Mouse (Mus musculus): Measurements from ENCODE around the gene Sstr5. TPM values are rescaled to one million over a fixed set of nuclear protein-coding genes. Genes with fewer than 3 reads are reported as not detected.

Gene Sstr5
- polyA plus RNA-seq, 1 experiment: not detected

DNA sequence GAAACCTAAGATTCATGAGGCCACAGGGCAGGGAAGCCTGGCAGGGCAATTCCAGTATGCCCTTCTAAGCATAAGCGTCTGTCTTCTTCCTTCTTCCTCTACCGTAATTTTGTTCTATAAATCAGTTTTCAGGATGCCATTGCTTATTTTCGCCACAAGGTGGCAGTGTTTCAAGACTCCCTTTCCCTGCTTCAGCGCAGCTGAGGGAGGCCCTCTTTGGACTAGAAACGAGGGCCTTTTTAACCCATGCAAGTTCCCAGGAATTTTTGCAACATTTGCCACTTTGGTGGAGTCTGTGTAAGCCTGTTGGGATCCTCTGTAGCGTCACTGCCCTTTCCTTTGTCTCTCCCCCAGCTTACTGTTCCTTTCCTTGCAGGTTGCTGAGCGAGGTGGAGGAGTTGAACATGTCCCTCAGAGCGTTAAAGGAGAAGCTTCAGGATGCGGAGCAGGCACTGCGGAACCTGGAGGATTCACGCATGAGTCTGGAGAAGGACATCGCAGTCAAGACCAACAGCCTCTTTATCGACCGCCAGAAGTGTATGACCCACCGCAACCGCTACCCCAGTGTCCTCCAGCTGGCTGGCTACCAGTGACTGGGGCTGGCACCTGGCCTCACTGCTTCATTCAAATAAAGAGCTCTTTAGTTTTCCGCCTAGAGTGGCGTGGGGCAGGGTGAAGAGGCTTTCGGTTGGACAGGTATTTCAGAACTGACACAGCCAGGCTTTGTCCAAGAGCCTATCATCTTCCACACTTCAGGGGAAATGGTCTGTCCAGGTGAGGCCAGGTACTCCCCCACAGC is 20.9 kb downstream of the Sstr5 start:
- peaks cover 67% of the 10 kb centered on the region for H3K27me3 ChIP-seq (ENCODE audit: control insufficient read depth, insufficient read depth, insufficient read length)
- H3K79me2 ChIP-seq (ENCODE audit: control insufficient read depth, insufficient read depth): no peaks in the 10 kb centered on the region
- no peak overlapping the region for H3ac ChIP-seq (ENCODE audit: control insufficient read depth, insufficient read length)
- no peak for TF ChIP-seq POLR2A (IDR thresholded peaks at IDR 0.05; ENCODE audit: insufficient read length, low read depth)
- no peak for TF ChIP-seq POLR2AphosphoS2 (IDR thresholded peaks at IDR 0.05; ENCODE audit: insufficient read length, low read depth)
- no peak for TF ChIP-seq SRF (IDR thresholded peaks at IDR 0.05; ENCODE audit: control insufficient read depth, insufficient read length, low read depth)
- no peaks in the 10 kb centered on the region for H3K36me3 ChIP-seq (ENCODE audit: control insufficient read depth, insufficient read depth)
- no peak overlapping the region for H3K4me2 ChIP-seq (ENCODE audit: low read depth)
- no peak overlapping the region for H3K4me3 ChIP-seq

DNA sequence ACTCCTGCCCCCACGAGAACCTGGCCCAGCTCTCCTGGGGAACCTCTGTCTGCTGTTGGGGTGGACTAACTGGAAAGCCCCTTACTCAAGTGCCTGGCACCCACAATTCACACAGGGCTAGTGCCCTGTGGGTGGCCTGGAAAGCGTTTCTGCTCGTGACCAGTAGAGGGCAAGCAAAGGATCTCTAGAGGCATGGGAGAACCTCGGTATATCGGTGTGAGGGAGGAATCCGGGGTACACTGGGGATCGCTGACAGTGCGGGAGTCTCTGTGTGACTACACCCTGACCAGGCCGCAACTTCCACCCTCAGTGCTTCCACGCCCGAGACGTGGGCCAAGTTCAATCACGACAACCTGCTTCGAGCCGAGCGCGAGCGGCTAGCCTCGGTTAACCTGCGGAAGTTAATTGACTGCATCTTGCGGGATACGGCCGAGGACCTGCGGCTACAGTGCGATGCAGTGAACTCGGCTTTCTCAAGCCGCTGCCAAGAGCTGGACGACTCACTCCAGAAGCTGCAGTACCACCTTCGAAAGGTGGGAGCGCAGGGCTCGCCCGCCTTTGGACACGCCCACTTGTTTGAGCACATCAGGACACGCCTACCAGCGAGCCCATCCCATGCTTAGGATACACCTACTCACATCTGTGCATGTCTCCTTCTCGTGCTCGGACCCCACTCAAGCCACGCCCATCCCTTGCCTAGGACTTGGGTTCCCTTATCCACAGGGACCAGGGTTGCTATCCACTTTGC is 22.6 kb downstream of the Sstr5 start:
- no peak overlapping the region for H3K4me3 ChIP-seq

DNA sequence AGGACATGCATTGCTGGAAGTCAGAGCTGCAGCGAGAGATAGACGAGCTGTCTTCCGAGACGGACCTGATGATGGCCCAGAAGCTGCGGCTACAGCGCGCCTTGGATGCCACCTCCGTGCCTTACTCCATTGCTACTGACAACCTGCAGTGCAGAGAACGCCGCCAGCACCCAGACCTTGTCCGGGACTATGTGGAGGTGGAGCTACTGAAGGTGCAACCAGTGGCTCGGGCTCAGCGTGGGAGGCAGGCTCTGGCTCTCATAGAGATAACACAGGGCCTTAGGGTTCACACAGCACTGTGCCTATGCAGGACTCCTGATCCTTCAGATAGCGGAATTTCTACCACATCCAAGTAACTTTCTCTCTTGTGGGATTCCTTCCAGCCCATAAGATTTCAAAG is 25.0 kb downstream of the Sstr5 start:
- no peak for TF ChIP-seq CEBPB (IDR thresholded peaks at IDR 0.05; ENCODE audit: insufficient read depth, poor library complexity, severe bottlenecking)
- no peak for TF ChIP-seq REST (IDR thresholded peaks at IDR 0.05; ENCODE audit: insufficient read depth, insufficient read length)
- no peak for TF ChIP-seq MYOD1 (IDR thresholded peaks at IDR 0.05; ENCODE audit: control insufficient read depth in 1 of 3, insufficient read length in 2 of 3, low read depth in 2 of 3)
- TF ChIP-seq SRF (IDR thresholded peaks at IDR 0.05; ENCODE audit: control insufficient read depth, insufficient read length, low read depth): no peak
- TF ChIP-seq E2F4 (IDR thresholded peaks at IDR 0.05; ENCODE audit: insufficient read depth): no peak
- TF ChIP-seq USF1 (IDR thresholded peaks at IDR 0.05; ENCODE audit: low read depth): no peak
- no peak for TF ChIP-seq TCF3 (IDR thresholded peaks at IDR 0.05; ENCODE audit: insufficient read length, low read depth)
- no peak for TF ChIP-seq POLR2AphosphoS2 (IDR thresholded peaks at IDR 0.05; ENCODE audit: insufficient read length, low read depth)
- TF ChIP-seq TCF12 (IDR thresholded peaks at IDR 0.05; ENCODE audit: insufficient read depth, poor library complexity, severe bottlenecking): no peak
- no peak for TF ChIP-seq MAX (IDR thresholded peaks at IDR 0.05; ENCODE audit: low read depth)
- no peak for TF ChIP-seq POLR2A (IDR thresholded peaks at IDR 0.05; ENCODE audit: insufficient read length, low read depth)
- TF ChIP-seq MYOG (IDR thresholded peaks at IDR 0.05; ENCODE audit: control insufficient read depth in 1 of 3, insufficient read depth in 1 of 3, insufficient read length in 2 of 3, low read depth in 2 of 3): no peak
- no peak overlapping the region for H3K4me2 ChIP-seq (ENCODE audit: low read depth)
- H3K27me3 ChIP-seq (ENCODE audit: control insufficient read depth, insufficient read depth, insufficient read length): peaks cover 51% of the 10 kb centered on the region
- H3K4me3 ChIP-seq: no peak overlapping the region
- no peaks in the 10 kb centered on the region for H3K36me3 ChIP-seq (ENCODE audit: control insufficient read depth, insufficient read depth)
- no peak overlapping the region for H3ac ChIP-seq (ENCODE audit: control insufficient read depth, insufficient read length)
- H3K79me2 ChIP-seq (ENCODE audit: control insufficient read depth, insufficient read depth): no peaks in the 10 kb centered on the region

More for the DNA sequence above, 22.6 kb downstream of the Sstr5 start:
- Histone ChIP-seq H3K27me3 (ENCODE audit: control insufficient read depth, insufficient read depth, insufficient read length) (peaks cover 55% of the 10 kb centered on the region), H3K36me3 (ENCODE audit: control insufficient read depth, insufficient read depth) (no peaks in the 10 kb centered on the region), H3K4me2 (ENCODE audit: low read depth) (peak overlapping the region; percentile 63), H3ac (ENCODE audit: control insufficient read depth, insufficient read length) (no peak overlapping the region), H3K79me2 (ENCODE audit: control insufficient read depth, insufficient read depth) (no peaks in the 10 kb centered on the region)
- TF ChIP-seq TCF3 (IDR thresholded peaks at IDR 0.05; ENCODE audit: insufficient read length, low read depth) (no peak), TCF12 (IDR thresholded peaks at IDR 0.05; ENCODE audit: insufficient read depth, poor library complexity, severe bottlenecking) (no peak), USF1 (IDR thresholded peaks at IDR 0.05; ENCODE audit: low read depth) (no peak), MYOD1 (IDR thresholded peaks at IDR 0.05; ENCODE audit: control insufficient read depth in 1 of 3, insufficient read length in 2 of 3, low read depth in 2 of 3) (no peak), POLR2A (IDR thresholded peaks at IDR 0.05; ENCODE audit: insufficient read length, low read depth) (no peak), CEBPB (IDR thresholded peaks at IDR 0.05; ENCODE audit: insufficient read depth, poor library complexity, severe bottlenecking) (no peak), E2F4 (IDR thresholded peaks at IDR 0.05; ENCODE audit: insufficient read depth) (no peak), MAX (IDR thresholded peaks at IDR 0.05; ENCODE audit: low read depth) (no peak), REST (IDR thresholded peaks at IDR 0.05; ENCODE audit: insufficient read depth, insufficient read length) (no peak), MYOG (IDR thresholded peaks at IDR 0.05; ENCODE audit: control insufficient read depth in 1 of 3, insufficient read depth in 1 of 3, insufficient read length in 2 of 3, low read depth in 2 of 3) (no peak), POLR2AphosphoS2 (IDR thresholded peaks at IDR 0.05; ENCODE audit: insufficient read length, low read depth) (no peak), SRF (IDR thresholded peaks at IDR 0.05; ENCODE audit: control insufficient read depth, insufficient read length, low read depth) (no peak)

DNA sequence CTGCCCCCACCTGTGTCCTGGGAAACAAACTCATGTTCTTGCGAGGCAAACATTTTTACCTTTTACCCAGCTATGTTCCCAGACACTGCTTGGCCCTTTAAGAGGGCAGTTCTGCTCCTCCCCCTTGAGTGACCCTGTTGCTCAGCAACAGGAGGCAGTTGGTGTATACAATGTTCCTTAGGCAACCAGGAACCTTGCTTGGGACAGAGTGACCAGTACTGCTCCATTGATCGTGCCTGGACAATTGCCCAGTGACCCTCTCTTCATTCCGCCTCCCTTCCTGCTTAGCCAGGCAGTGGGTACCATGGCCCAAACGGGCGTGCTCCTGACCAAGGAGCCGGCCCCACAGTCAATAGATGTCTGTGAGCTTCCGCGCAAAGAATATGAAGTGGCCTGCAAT is 25.7 kb downstream of the Sstr5 start:
- no peak overlapping the region for H3K4me2 ChIP-seq (ENCODE audit: low read depth)
- TF ChIP-seq MYOD1 (IDR thresholded peaks at IDR 0.05; ENCODE audit: control insufficient read depth in 1 of 3, insufficient read length in 2 of 3, low read depth in 2 of 3) (no peak), MAX (IDR thresholded peaks at IDR 0.05; ENCODE audit: low read depth) (no peak), TCF3 (IDR thresholded peaks at IDR 0.05; ENCODE audit: insufficient read length, low read depth) (no peak), CEBPB (IDR thresholded peaks at IDR 0.05; ENCODE audit: insufficient read depth, poor library complexity, severe bottlenecking) (no peak), MYOG (IDR thresholded peaks at IDR 0.05; ENCODE audit: control insufficient read depth in 1 of 3, insufficient read depth in 1 of 3, insufficient read length in 2 of 3, low read depth in 2 of 3) (no peak)
- no peaks in the 10 kb centered on the region for H3K36me3 ChIP-seq (ENCODE audit: control insufficient read depth, insufficient read depth)
- no peak overlapping the region for H3ac ChIP-seq (ENCODE audit: control insufficient read depth, insufficient read length)
- H3K4me3 ChIP-seq: no peak overlapping the region
- H3K27me3 ChIP-seq (ENCODE audit: control insufficient read depth, insufficient read depth, insufficient read length): peaks cover 51% of the 10 kb centered on the region
- no peaks in the 10 kb centered on the region for H3K79me2 ChIP-seq (ENCODE audit: control insufficient read depth, insufficient read depth)
